11 mouse cellular contexts compared by ENCODE assay signal in genomic region chr4:154541632-154542276, GRCm38 (mm10).
DNase-seq lines count a peak whose midpoint lies in the region; ATAC-seq and TF ChIP-seq lines count a peak whose summit lies in the region.
"Had no signal": no experiment of that assay in that cellular context is flagged by ENCODE, and none has a peak within 500 bp of the region (broad histone marks: within the 10 kb centered on the region; RNA-seq: fewer than 3 reads in every experiment).

No protein-coding gene starts in this region.

- peaks cover 56% of the 10 kb centered on the region for H3K4me1 ChIP-seq in heart, embryonic 11.5 days (ENCODE audit: control insufficient read depth, insufficient read depth, low read length)
- no peaks in the 10 kb centered on the region for H3K4me1 ChIP-seq in bone marrow, adult 2 months (ENCODE audit: control insufficient read depth, insufficient read depth, low read length)
- peaks cover 61% of the 10 kb centered on the region for H3K4me1 ChIP-seq in liver, embryonic 13.5 days (replicated peaks)

- no peak for DNase-seq in heart, adult 11 months
- DNase-seq in liver, embryonic 13.5 days, result peak; percentile 78
- DNase-seq in urinary bladder, postnatal 25 days (ENCODE audit: low spot score), result no peak
- no peak for DNase-seq in thymus, adult 18-20 months
- DNase-seq in adrenal gland, adult 2 months, result no peak
- DNase-seq: kidney, postnatal 36 days; lung, postnatal 36 days had no signal

- no peaks in the 10 kb centered on the region for H3K36me3 ChIP-seq in heart, embryonic 11.5 days (ENCODE audit: control insufficient read depth, insufficient read depth, low read length)
- no peaks in the 10 kb centered on the region for H3K36me3 ChIP-seq in liver, embryonic 13.5 days
- H3K36me3 ChIP-seq: embryonic facial prominence, embryonic 15.5 days had no signal

- H3K27ac ChIP-seq in heart, embryonic 11.5 days (ENCODE audit: low read depth, low read length), result peak overlapping the region; percentile 88
- H3K27ac ChIP-seq in bone marrow, adult 2 months (ENCODE audit: control insufficient read depth, insufficient read depth, low read depth, low read length, poor library complexity), result peak overlapping the region; percentile 39
- H3K27ac ChIP-seq in liver, embryonic 13.5 days, result peak overlapping the region; percentile 89
- H3K27ac ChIP-seq: embryonic facial prominence, embryonic 15.5 days had no signal

- no peak for TF ChIP-seq CTCF in bone marrow, adult 2 months (IDR thresholded peaks at IDR 0.05; ENCODE audit: control insufficient read depth, insufficient read depth, low read length)

- H3K9ac ChIP-seq in heart, embryonic 11.5 days (ENCODE audit: low read depth, low read length), result no peak overlapping the region
- peak overlapping the region; percentile 63 for H3K9ac ChIP-seq in liver, embryonic 13.5 days
- H3K9ac ChIP-seq: embryonic facial prominence, embryonic 15.5 days had no signal

- no peak for ATAC-seq in heart, embryonic 11.5 days (replicated peaks; ENCODE audit: insufficient number of reproducible peaks, low FRiP score, low TSS enrichment)
- ATAC-seq in erythroid progenitor cell, adult 5-6 weeks (replicated peaks; ENCODE audit: low FRiP score, poor library complexity, severe bottlenecking), result peak; percentile 87
- ATAC-seq in liver, embryonic 13.5 days (ENCODE audit: low read depth), result peak; percentile 95

- H3K4me3 ChIP-seq in heart, embryonic 11.5 days (ENCODE audit: low read depth, low read length), result no peak overlapping the region
- H3K4me3 ChIP-seq in bone marrow, adult 2 months (replicated peaks; ENCODE audit: control insufficient read depth, low read depth, low read length), result no peak overlapping the region
- peak overlapping the region; percentile 27 for H3K4me3 ChIP-seq in liver, embryonic 13.5 days (replicated peaks)
- H3K4me3 ChIP-seq: embryonic facial prominence, embryonic 15.5 days had no signal

- no peak for TF ChIP-seq POLR2A in bone marrow, adult 2 months (IDR thresholded peaks at IDR 0.05; ENCODE audit: borderline replicate concordance, control insufficient read depth, low read depth, low read length)

- 49% methylated on average over 9 of the region's 9 CpGs for WGBS in heart, embryonic 11.5 days (ENCODE audit: insufficient replicate concordance)
- WGBS in bone marrow, adult 2 months, result 16% methylated on average over 9 of the region's 9 CpGs
- WGBS in liver, embryonic 13.5 days (ENCODE audit: insufficient replicate concordance), result 10% methylated on average over 9 of the region's 9 CpGs

- no peaks in the 10 kb centered on the region for H3K9me3 ChIP-seq in heart, embryonic 11.5 days (replicated peaks; ENCODE audit: control insufficient read depth, low read length)
- no peaks in the 10 kb centered on the region for H3K9me3 ChIP-seq in liver, embryonic 13.5 days (replicated peaks)
- H3K9me3 ChIP-seq: embryonic facial prominence, embryonic 15.5 days had no signal

- no peaks in the 10 kb centered on the region for H3K27me3 ChIP-seq in heart, embryonic 11.5 days (ENCODE audit: control insufficient read depth, insufficient read depth, low read length)
- H3K27me3 ChIP-seq in liver, embryonic 13.5 days, result no peaks in the 10 kb centered on the region

- H3K4me2 ChIP-seq in heart, embryonic 11.5 days, result no peak overlapping the region
- H3K4me2 ChIP-seq in liver, embryonic 13.5 days, result peak overlapping the region; percentile 60
- H3K4me2 ChIP-seq: embryonic facial prominence, embryonic 15.5 days had no signal

Comparison
In these comparisons a context has a peak if more than half of its experiments do, and no peak if none do; other contexts are left out.
1. H3K27ac ChIP-seq: peak in every context shown above with its lines; median percentile 89 in liver, embryonic 13.5 days; 88 in heart, embryonic 11.5 days; 39 in bone marrow, adult 2 months.